Mouse (Mus musculus): ENCODE data around the gene Rbm3. TPM values are rescaled to one million over a fixed set of nuclear protein-coding genes. Genes with fewer than 3 reads are reported as not detected.
A peak's percentile ranks its signal among the peaks of the same experiment; 100 is the strongest.

Gene Rbm3
- polyA plus RNA-seq, 1 experiment from 2014 or later = 404 TPM

- H3K27me3 ChIP-seq (ENCODE audit: control insufficient read depth, insufficient read depth, low read length) = no peaks in the 10 kb centered on the region
- H3K9ac ChIP-seq (ENCODE audit: low read length) = no peak overlapping the region
- H3K4me2 ChIP-seq (ENCODE audit: low read depth, low read length) = no peak overlapping the region
- no peak overlapping the region for H3K27ac ChIP-seq (ENCODE audit: low read length)
- no peaks in the 10 kb centered on the region; the same call in 1 of the 2 replicates for H3K4me1 ChIP-seq (ENCODE audit: control insufficient read depth, insufficient read depth, low read length)
- no peaks in the 10 kb centered on the region for H3K36me3 ChIP-seq (ENCODE audit: control insufficient read depth, insufficient read depth, low read length)
- ATAC-seq (ENCODE audit: insufficient read depth, low FRiP score) = no peak
- no peak overlapping the region for H3K4me3 ChIP-seq (replicated peaks; ENCODE audit: low read length)
- 44% methylated on average over 2 of the region's 2 CpGs for WGBS
- H3K9me3 ChIP-seq (replicated peaks; ENCODE audit: control insufficient read depth, low read length) = no peaks in the 10 kb centered on the region
These were observed 9.8 kb downstream of the Rbm3 start for GRCm38 (mm10) chrX:8135886-8136285.

GRCm38 (mm10) chrX:8132017-8132976 lies 13.4 kb downstream of the Rbm3 start, which contains the start of gene Wdr13:
Wdr13 (minus strand) TSS chrX:8132892.
- peak within 1 kb of the TSS; percentile 59 for H3K4me2 ChIP-seq (ENCODE audit: low read depth, low read length)
- WGBS = 12% methylated on average over 39 of the region's 40 CpGs
- peak; percentile 90 for ATAC-seq (ENCODE audit: insufficient read depth, low FRiP score)
- H3K27ac ChIP-seq (ENCODE audit: low read length) = peak within 1 kb of the TSS; percentile 98
- peak within 1 kb of the TSS; percentile 60 for H3K4me3 ChIP-seq (replicated peaks; ENCODE audit: low read length)
- no peaks in the 10 kb centered on the region for H3K36me3 ChIP-seq (ENCODE audit: control insufficient read depth, insufficient read depth, low read length)
- H3K9me3 ChIP-seq (replicated peaks; ENCODE audit: control insufficient read depth, low read length) = no peaks in the 10 kb centered on the region
- no peaks in the 10 kb centered on the region for H3K27me3 ChIP-seq (ENCODE audit: control insufficient read depth, insufficient read depth, low read length)
- no peaks in the 10 kb centered on the region for H3K4me1 ChIP-seq (ENCODE audit: control insufficient read depth, insufficient read depth, low read length)
- H3K9ac ChIP-seq (ENCODE audit: low read length) = peak within 1 kb of the TSS; percentile 78

GRCm38 (mm10) chrX:8131393-8131792 lies 14.3 kb downstream of the Rbm3 start:
- no peaks in the 10 kb centered on the region for H3K9me3 ChIP-seq (replicated peaks; ENCODE audit: control insufficient read depth, low read length)
- peak overlapping the region; percentile 60 for H3K4me3 ChIP-seq (replicated peaks; ENCODE audit: low read length)
- no peaks in the 10 kb centered on the region for H3K4me1 ChIP-seq (ENCODE audit: control insufficient read depth, insufficient read depth, low read length)
- 89% methylated on average over 17 of the region's 17 CpGs for WGBS
- no peak for ATAC-seq (ENCODE audit: insufficient read depth, low FRiP score)
- no peak overlapping the region for H3K9ac ChIP-seq (ENCODE audit: low read length)
- H3K4me2 ChIP-seq (ENCODE audit: low read depth, low read length) = peak overlapping the region; percentile 59
- H3K27me3 ChIP-seq (ENCODE audit: control insufficient read depth, insufficient read depth, low read length) = no peaks in the 10 kb centered on the region
- no peak overlapping the region for H3K27ac ChIP-seq (ENCODE audit: low read length)
- H3K36me3 ChIP-seq (ENCODE audit: control insufficient read depth, insufficient read depth, low read length) = no peaks in the 10 kb centered on the region

- Histone ChIP-seq H3K27ac (ENCODE audit: low read length) (no peak overlapping the region), H3K4me3 (replicated peaks; ENCODE audit: low read length) (no peak overlapping the region), H3K9me3 (replicated peaks; ENCODE audit: control insufficient read depth, low read length) (no peaks in the 10 kb centered on the region), H3K9ac (ENCODE audit: low read length) (no peak overlapping the region), H3K4me2 (ENCODE audit: low read depth, low read length) (no peak overlapping the region), H3K4me1 (ENCODE audit: control insufficient read depth, insufficient read depth, low read length) (no peaks in the 10 kb centered on the region), H3K27me3 (ENCODE audit: control insufficient read depth, insufficient read depth, low read length) (no peaks in the 10 kb centered on the region), H3K36me3 (ENCODE audit: control insufficient read depth, insufficient read depth, low read length) (no peaks in the 10 kb centered on the region)
- 76% methylated on average over 7 of the region's 7 CpGs for WGBS
- no peak for ATAC-seq (ENCODE audit: insufficient read depth, low FRiP score)
These were observed 20.4 kb downstream of the Rbm3 start for GRCm38 (mm10) chrX:8125235-8125634.

DNA sequence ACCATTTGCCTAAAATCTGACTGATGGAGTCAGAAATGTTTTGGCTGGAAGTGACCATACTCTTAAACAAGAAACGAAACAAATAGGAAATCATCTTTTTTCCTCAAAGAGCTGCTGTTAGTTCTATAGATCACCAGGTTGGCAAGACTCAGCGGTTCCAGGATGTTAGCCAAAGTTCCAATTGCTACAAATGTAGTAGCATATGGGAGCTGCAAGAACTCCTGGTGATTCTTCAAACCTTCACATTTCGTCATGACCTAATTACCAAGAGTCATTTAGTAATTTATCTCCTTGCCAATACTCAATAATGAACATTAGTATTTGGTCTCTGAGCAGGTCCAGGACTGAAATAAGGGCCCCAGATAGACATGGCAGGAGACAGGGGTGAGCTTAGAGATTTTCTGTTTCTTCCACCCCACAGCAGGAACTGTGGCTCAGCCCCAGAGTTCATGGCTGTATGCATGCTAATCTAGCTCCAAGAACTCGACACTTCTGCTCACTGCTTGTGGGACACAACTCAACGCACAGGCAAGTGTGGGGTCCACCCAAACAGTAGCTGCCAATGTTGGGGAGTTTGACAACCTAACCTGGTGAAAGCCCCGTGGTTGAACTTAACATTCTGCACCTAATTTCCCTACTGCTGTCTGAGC lies 21.7 kb downstream of the Rbm3 start:
- H3K27ac ChIP-seq (ENCODE audit: low read length) = no peak overlapping the region
- H3K4me1 ChIP-seq (ENCODE audit: control insufficient read depth, insufficient read depth, low read length) = no peaks in the 10 kb centered on the region
- no peaks in the 10 kb centered on the region for H3K27me3 ChIP-seq (ENCODE audit: control insufficient read depth, insufficient read depth, low read length)
- H3K36me3 ChIP-seq (ENCODE audit: control insufficient read depth, insufficient read depth, low read length) = no peaks in the 10 kb centered on the region
- no peaks in the 10 kb centered on the region for H3K9me3 ChIP-seq (replicated peaks; ENCODE audit: control insufficient read depth, low read length)
- no peak overlapping the region for H3K9ac ChIP-seq (ENCODE audit: low read length)
- ATAC-seq (ENCODE audit: insufficient read depth, low FRiP score) = no peak
- H3K4me2 ChIP-seq (ENCODE audit: low read depth, low read length) = no peak overlapping the region
- H3K4me3 ChIP-seq (replicated peaks; ENCODE audit: low read length) = no peak overlapping the region
- WGBS = 79% methylated on average over 6 of the region's 6 CpGs

- H3K9me3 ChIP-seq (replicated peaks; ENCODE audit: control insufficient read depth, low read length) = no peaks in the 10 kb centered on the region
- ATAC-seq (ENCODE audit: insufficient read depth, low FRiP score) = no peak
- no peaks in the 10 kb centered on the region for H3K4me1 ChIP-seq (ENCODE audit: control insufficient read depth, insufficient read depth, low read length)
- no peaks in the 10 kb centered on the region for H3K36me3 ChIP-seq (ENCODE audit: control insufficient read depth, insufficient read depth, low read length)
- H3K4me2 ChIP-seq (ENCODE audit: low read depth, low read length) = no peak overlapping the region
- H3K27ac ChIP-seq (ENCODE audit: low read length) = no peak overlapping the region
- H3K9ac ChIP-seq (ENCODE audit: low read length) = no peak overlapping the region
- no peaks in the 10 kb centered on the region for H3K27me3 ChIP-seq (ENCODE audit: control insufficient read depth, insufficient read depth, low read length)
- H3K4me3 ChIP-seq (replicated peaks; ENCODE audit: low read length) = no peak overlapping the region
These were observed 28.4 kb downstream of the Rbm3 start for GRCm38 (mm10) chrX:8117264-8117663.

DNA sequence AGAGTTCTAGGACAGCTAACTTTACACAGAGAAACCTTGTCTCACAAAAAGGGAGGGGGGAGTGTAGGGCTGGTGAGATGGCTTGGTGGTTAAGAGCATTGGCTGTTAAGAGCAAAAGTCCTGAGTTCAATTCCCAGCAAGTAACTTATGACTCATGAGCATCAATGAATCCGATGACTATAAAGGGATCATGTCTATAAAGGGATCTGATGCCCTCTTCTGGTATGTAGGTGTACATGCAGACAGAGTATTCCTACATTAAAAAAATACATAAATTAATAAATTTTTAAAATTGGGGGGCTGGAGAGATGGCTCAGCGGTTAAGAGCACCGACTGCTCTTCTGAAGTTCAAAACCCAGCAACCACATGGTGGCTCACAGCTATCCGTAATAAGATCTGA lies 30.4 kb downstream of the Rbm3 start:
- no peaks in the 10 kb centered on the region for H3K36me3 ChIP-seq (ENCODE audit: control insufficient read depth, insufficient read depth, low read length)
- H3K27me3 ChIP-seq (ENCODE audit: control insufficient read depth, insufficient read depth, low read length) = no peaks in the 10 kb centered on the region
- no peak overlapping the region for H3K27ac ChIP-seq (ENCODE audit: low read length)
- ATAC-seq (ENCODE audit: insufficient read depth, low FRiP score) = no peak
- WGBS = 74% methylated on average over 4 of the region's 4 CpGs
- no peak overlapping the region for H3K4me3 ChIP-seq (replicated peaks; ENCODE audit: low read length)
- no peak overlapping the region for H3K9ac ChIP-seq (ENCODE audit: low read length)
- H3K4me2 ChIP-seq (ENCODE audit: low read depth, low read length) = no peak overlapping the region
- H3K4me1 ChIP-seq (ENCODE audit: control insufficient read depth, insufficient read depth, low read length) = no peaks in the 10 kb centered on the region
- H3K9me3 ChIP-seq (replicated peaks; ENCODE audit: control insufficient read depth, low read length) = no peaks in the 10 kb centered on the region

DNA sequence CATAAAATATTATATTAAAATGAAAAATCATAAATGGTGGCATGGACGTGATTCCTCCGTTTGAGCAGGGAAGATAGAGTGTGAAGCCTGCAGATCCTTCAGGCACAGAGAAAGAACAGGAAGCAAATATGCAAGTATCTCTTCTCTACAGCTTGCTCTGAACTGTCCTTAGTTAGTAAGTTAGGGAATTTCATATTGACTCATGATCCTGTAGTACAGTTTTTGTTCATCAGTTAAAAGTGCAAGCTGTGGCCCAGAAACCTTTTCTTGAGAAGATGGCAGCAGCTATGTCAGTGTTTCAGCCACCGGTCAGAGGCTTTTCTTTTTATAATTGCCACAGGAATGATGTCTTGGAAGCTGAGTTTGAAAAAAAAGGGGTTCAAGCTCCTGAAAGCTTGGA lies 40.7 kb downstream of the Rbm3 start:
- WGBS = 82% methylated on average over 3 of the region's 3 CpGs
- no peaks in the 10 kb centered on the region for H3K4me1 ChIP-seq (ENCODE audit: control insufficient read depth, insufficient read depth, low read length)

GRCm38 (mm10) chrX:8102213-8102668 lies 43.4 kb downstream of the Rbm3 start:
- Histone ChIP-seq H3K4me1 (ENCODE audit: control insufficient read depth, insufficient read depth, low read length) (no peaks in the 10 kb centered on the region), H3K4me2 (ENCODE audit: low read depth, low read length) (no peak overlapping the region), H3K36me3 (ENCODE audit: control insufficient read depth, insufficient read depth, low read length) (no peaks in the 10 kb centered on the region), H3K9ac (ENCODE audit: low read length) (no peak overlapping the region), H3K27ac (ENCODE audit: low read length) (no peak overlapping the region), H3K9me3 (replicated peaks; ENCODE audit: control insufficient read depth, low read length) (no peaks in the 10 kb centered on the region), H3K4me3 (replicated peaks; ENCODE audit: low read length) (no peak overlapping the region), H3K27me3 (ENCODE audit: control insufficient read depth, insufficient read depth, low read length) (no peaks in the 10 kb centered on the region)
- WGBS = 54% methylated on average over 7 of the region's 7 CpGs
- ATAC-seq (ENCODE audit: insufficient read depth, low FRiP score) = no peak

More for the DNA sequence above, 40.7 kb downstream of the Rbm3 start:
- Histone ChIP-seq H3K27ac (ENCODE audit: low read length) (no peak overlapping the region), H3K9me3 (replicated peaks; ENCODE audit: control insufficient read depth, low read length) (no peaks in the 10 kb centered on the region), H3K9ac (ENCODE audit: low read length) (no peak overlapping the region), H3K27me3 (ENCODE audit: control insufficient read depth, insufficient read depth, low read length) (no peaks in the 10 kb centered on the region), H3K36me3 (ENCODE audit: control insufficient read depth, insufficient read depth, low read length) (no peaks in the 10 kb centered on the region), H3K4me3 (replicated peaks; ENCODE audit: low read length) (no peak overlapping the region), H3K4me2 (ENCODE audit: low read depth, low read length) (no peak overlapping the region)
- ATAC-seq (ENCODE audit: insufficient read depth, low FRiP score) = no peak

Measured in stomach, embryonic 16.5 days (tissue).